Mouse (Mus musculus) liver, embryonic 15.5 days (tissue): ENCODE measurements around the gene Creld1. TPM values are rescaled to one million over a fixed set of nuclear protein-coding genes. Genes with fewer than 3 reads are reported as not detected.

ENCODE experiments used
- ATAC-seq: fragments of 200-750 bp; cut with Nextera tagmentation; 2 replicates; pipeline ENCODE4 v1.8.0; 2017; ENCODE audit warnings: moderate number of reproducible peaks, mild to moderate bottlenecking, moderate library complexity; ENCODE audit not compliant: insufficient read depth
- H3K27ac ChIP-seq: fragments of 300-500 bp; sonication (generic); replicated peaks from 2 replicates; pipeline ENCODE4 v1.5.1; 2015; ENCODE audit warnings: mild to moderate bottlenecking, inconsistent platforms
- H3K27me3 ChIP-seq: fragments of 300-500 bp; sonication (generic); 2 replicates; pipeline ENCODE4 v1.6.1; 2015; ENCODE audit warnings: mild to moderate bottlenecking, inconsistent platforms
- H3K36me3 ChIP-seq: fragments of 300-500 bp; sonication (generic); replicated peaks from 2 replicates; pipeline ENCODE4 v1.6.1; 2015; ENCODE audit warnings: moderate library complexity, mild to moderate bottlenecking, inconsistent platforms
- H3K4me1 ChIP-seq: fragments of 300-500 bp; sonication (generic); replicated peaks from 2 replicates; pipeline ENCODE4 v1.6.1; 2015; ENCODE audit warnings: inconsistent platforms
- H3K4me2 ChIP-seq: fragments of 300-500 bp; sonication (generic); 2 replicates; pipeline ENCODE4 v1.6.1; 2015; ENCODE audit warnings: moderate library complexity, mild to moderate bottlenecking, inconsistent platforms
- H3K4me3 ChIP-seq: fragments of 300-500 bp; sonication (generic); replicated peaks from 2 replicates; pipeline ENCODE4 v1.5.1; 2015; ENCODE audit warnings: mild to moderate bottlenecking, inconsistent platforms
- H3K9ac ChIP-seq: fragments of 300-500 bp; sonication (generic); 2 replicates; pipeline ENCODE4 v1.6.1; 2015; ENCODE audit warnings: moderate library complexity, mild to moderate bottlenecking, inconsistent platforms
- H3K9me3 ChIP-seq: fragments of 300-500 bp; sonication (generic); replicated peaks from 2 replicates; pipeline ENCODE4 v1.6.1; 2016; ENCODE audit warnings: inconsistent platforms
- WGBS: fragments of 180-500 bp; shearing (Covaris S2); methylation state at CpG from one replicate; pipeline ENCODE4 v1.1.7; 2015; ENCODE audit warnings: mixed read lengths; ENCODE audit not compliant: insufficient replicate concordance; 5-methylcytosine and 5-hydroxymethylcytosine counted together
- polyA plus RNA-seq: library from polyadenylated mRNA; unstranded; fragments of >200 nt; fragmentation: Nextera tagmentation; extraction: Ambion mirVana; gene quantifications from 2 replicates; pipeline ENCODE4 v1.2.1, GENCODE M21; 2015

The Creld1 gene
- polyA plus RNA-seq, 1 experiment from 2014 or later, result 7.1 TPM

DNA sequence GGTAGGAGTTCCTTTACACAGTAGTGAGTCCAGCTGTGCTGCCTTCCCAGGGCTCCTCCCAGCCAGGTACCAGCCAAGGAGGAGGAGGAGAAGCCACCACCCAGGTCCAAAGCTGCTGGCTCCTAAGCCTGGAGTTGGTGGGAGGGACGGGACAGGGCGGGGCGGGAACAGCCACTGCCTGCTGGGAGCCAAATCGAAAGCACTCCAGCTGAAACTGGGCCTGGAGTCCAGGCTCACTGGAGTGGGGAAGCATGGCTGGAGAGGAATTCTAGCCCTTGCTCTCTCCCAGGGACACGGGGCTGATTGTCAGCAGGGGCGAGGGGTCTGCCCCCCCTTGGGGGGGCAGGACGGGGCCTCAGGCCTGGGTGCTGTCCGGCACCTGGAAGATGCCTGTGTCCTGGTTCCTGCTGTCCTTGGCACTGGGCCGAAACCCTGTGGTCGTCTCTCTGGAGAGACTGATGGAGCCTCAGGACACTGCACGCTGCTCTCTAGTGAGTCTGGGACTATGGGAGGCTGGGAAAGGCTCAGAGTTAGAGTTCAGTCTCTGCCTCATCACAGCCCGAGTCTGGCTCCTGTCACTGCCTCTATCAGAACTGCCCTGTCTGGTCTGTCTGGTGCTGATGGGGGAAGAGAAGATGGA is 11.7 kb upstream of the Creld1 start, which contains the start of gene Il17rc:
Il17rc (plus strand) TSS at position 131 of the 640 bp plus-strand sequence.
- WGBS, result 52% methylated on average over 12 of the region's 12 CpGs

DNA sequence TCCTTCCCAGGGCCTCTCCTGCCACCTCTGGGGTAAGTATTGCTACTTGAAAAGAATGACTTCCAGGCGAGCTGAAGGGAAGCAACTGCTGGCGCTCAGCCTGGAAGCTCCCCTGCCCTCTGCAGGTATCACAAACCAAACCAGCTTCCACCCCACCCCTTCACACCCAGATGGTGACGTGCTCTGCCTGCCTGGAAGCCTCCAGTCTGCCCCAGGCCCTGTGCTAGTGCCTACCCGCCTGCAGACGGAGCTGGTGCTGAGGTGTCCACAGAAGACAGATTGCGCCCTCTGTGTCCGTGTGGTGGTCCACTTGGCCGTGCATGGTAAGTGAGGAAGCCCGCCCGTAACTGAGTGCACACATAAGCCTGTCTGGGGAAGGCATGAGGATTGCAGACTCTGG is 11.0 kb upstream of the Creld1 start:
- no peak overlapping the region for H3K27ac ChIP-seq
- no peak for ATAC-seq
- H3K36me3 ChIP-seq, result no peaks in the 10 kb centered on the region
- peak overlapping the region; percentile 52; the same call in 1 of the 2 replicates for H3K4me2 ChIP-seq
- peaks cover 23% of the 10 kb centered on the region for H3K4me1 ChIP-seq
- H3K27me3 ChIP-seq, result peaks cover 44% of the 10 kb centered on the region
- H3K9me3 ChIP-seq, result no peaks in the 10 kb centered on the region
- 56% methylated on average over 10 of the region's 10 CpGs for WGBS
- no peak overlapping the region for H3K4me3 ChIP-seq
- no peak overlapping the region for H3K9ac ChIP-seq

More for the DNA sequence above, 11.7 kb upstream of the Creld1 start, which contains the start of gene Il17rc:
- Histone ChIP-seq H3K27me3 (peaks cover 40% of the 10 kb centered on the region), H3K4me2 (peak within 1 kb of the TSS; percentile 52), H3K9ac (no peak within 1 kb of the TSS), H3K36me3 (no peaks in the 10 kb centered on the region), H3K9me3 (no peaks in the 10 kb centered on the region), H3K4me3 (peak within 1 kb of the TSS; percentile 34), H3K4me1 (peaks cover 23% of the 10 kb centered on the region), H3K27ac (0 out of 2 replicates have a peak within 1 kb of the TSS, but pooled peaks have one; percentile 16)
- no peak for ATAC-seq

DNA sequence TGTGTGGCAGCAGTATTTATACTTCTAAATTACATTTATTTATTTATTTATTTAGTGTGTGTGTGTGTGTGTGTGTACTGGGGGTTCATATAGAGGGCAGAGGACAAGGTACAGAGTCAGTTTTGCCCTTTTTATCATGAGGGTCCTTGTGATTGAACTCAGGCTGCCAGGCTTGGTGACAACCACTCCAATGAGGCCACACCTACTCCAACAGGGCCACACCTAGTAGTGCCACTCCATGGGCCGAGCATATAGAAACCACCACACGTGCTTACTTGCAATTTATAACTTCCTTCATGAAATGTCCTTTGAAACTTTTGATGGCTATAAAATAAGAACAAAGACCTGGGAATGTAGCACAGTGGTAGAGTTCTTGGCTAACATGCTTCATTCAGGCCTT is 9.9 kb upstream of the Creld1 start:
- no peak for ATAC-seq
- Histone ChIP-seq H3K4me1 (peaks cover 23% of the 10 kb centered on the region), H3K27ac (no peak overlapping the region), H3K4me3 (no peak overlapping the region), H3K4me2 (no peak overlapping the region), H3K9me3 (no peaks in the 10 kb centered on the region), H3K9ac (no peak overlapping the region), H3K27me3 (peaks cover 48% of the 10 kb centered on the region), H3K36me3 (no peaks in the 10 kb centered on the region)
- 35% methylated on average over 2 of the region's 2 CpGs for WGBS

DNA sequence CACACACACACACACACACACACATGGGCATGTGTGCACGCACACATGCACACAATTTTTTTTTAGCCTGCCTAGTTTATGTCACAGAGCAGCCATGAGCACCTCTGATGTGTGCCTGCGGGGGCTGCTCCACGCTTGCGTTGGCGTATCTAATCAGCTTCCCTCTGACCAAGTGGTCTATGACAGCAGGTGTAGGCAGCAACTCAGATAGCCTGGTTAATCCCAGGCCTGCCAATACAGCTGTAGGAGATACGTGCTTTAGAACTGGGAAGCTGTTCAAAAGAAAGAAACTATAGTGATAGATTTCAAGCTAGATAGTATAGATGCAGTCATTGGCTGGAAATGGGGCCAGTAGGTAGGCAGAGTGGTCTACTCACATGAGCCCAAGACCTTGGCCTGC is 9.4 kb upstream of the Creld1 start:
- no peak overlapping the region for H3K27ac ChIP-seq
- H3K9me3 ChIP-seq, result no peaks in the 10 kb centered on the region
- no peak for ATAC-seq
- peaks cover 48% of the 10 kb centered on the region for H3K27me3 ChIP-seq
- H3K4me2 ChIP-seq, result no peak overlapping the region
- no peaks in the 10 kb centered on the region for H3K36me3 ChIP-seq
- no peak overlapping the region for H3K4me3 ChIP-seq
- H3K4me1 ChIP-seq, result peaks cover 23% of the 10 kb centered on the region
- WGBS, result 56% methylated on average over 6 of the region's 6 CpGs
- no peak overlapping the region for H3K9ac ChIP-seq

DNA sequence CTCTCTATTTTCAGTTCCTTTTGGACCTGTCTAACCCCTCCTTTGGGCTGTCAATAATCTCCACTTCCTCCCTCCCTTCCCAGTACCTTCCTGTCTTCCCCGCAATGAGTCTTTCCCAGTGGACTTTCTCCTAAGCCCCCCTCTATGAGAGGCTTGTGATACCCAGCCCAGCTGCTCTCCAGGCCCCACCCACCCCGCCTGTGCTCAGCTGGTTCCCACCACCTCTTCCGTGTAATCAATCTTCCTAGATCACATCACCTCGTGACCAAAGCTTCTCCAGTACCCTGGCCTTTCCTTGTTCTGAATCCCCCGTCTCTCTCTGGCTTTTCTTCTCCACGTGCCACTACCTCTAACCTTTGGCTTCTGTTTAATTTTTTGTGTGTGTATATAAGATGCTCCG is 5.7 kb upstream of the Creld1 start:
- no peaks in the 10 kb centered on the region for H3K9me3 ChIP-seq
- H3K27ac ChIP-seq, result no peak overlapping the region
- H3K4me3 ChIP-seq, result no peak overlapping the region
- H3K4me2 ChIP-seq, result no peak overlapping the region
- H3K4me1 ChIP-seq, result peaks cover 7% of the 10 kb centered on the region
- 31% methylated on average over 7 of the region's 7 CpGs for WGBS
- no peaks in the 10 kb centered on the region for H3K36me3 ChIP-seq
- no peak overlapping the region for H3K9ac ChIP-seq
- H3K27me3 ChIP-seq, result peaks cover 51% of the 10 kb centered on the region
- ATAC-seq, result no peak

DNA sequence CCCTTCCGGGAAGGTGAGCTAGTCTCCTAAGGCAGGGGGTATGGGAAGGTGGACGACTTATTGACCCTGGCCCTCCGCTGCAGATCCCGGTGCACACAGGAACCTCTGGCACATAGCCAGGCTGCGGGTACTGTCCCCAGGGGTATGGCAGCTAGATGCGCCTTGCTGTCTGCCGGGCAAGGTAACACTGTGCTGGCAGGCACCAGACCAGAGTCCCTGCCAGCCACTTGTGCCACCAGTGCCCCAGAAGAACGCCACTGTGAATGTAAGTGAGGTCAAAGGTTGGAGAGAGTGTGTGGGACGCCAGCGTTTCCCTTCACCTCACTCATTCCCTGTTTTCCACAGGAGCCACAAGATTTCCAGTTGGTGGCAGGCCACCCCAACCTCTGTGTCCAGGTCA is 4.2 kb upstream of the Creld1 start:
- WGBS, result 66% methylated on average over 10 of the region's 10 CpGs
- no peak overlapping the region for H3K9ac ChIP-seq
- no peak overlapping the region for H3K4me2 ChIP-seq
- H3K27me3 ChIP-seq, result peaks cover 55% of the 10 kb centered on the region
- H3K4me3 ChIP-seq, result no peak overlapping the region
- H3K9me3 ChIP-seq, result no peaks in the 10 kb centered on the region
- H3K27ac ChIP-seq, result no peak overlapping the region
- H3K36me3 ChIP-seq, result no peaks in the 10 kb centered on the region
- ATAC-seq, result no peak
- peaks cover 19% of the 10 kb centered on the region for H3K4me1 ChIP-seq

DNA sequence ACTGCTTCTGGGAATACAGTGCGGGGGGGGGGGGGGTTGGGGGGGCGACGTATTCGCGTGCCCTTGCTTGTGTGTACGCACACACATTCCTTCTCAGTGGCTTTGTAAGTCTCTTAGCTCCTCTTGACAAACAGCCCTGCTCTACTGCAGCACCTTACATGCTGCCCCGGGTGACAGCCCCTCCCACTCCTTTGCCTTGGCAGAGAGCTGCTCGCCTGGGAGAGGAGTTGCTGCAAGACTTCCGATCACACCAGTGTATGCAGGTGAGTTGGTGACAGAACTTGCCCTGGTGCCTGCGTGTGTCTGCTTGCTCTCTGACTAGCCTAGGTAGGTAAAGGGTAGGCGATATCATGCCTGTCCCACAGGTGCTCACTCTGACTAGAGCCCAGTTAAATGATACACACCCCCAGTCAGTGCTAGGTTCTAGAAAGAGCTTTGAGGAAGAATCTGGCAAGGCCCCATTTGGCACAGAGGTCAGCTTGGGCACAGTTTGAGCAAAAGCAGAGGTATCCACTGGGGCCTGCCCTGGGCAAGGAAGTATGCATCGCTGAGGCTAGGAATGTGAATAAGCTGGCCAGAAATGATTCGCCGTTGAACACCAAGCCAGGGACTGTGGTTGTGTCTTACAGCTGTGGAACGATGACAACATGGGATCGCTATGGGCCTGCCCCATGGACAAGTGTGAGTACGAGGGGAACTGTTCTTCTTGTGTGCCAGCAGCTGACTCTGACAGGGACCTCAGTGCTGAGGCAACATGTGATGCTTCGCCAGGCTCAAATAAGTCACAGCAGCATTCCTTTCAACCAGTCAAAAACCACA is 2.3 kb upstream of the Creld1 start:
- peaks cover 52% of the 10 kb centered on the region for H3K27me3 ChIP-seq
- H3K9me3 ChIP-seq, result no peaks in the 10 kb centered on the region
- no peak overlapping the region for H3K9ac ChIP-seq
- ATAC-seq, result no peak
- no peak overlapping the region for H3K4me3 ChIP-seq
- WGBS, result 60% methylated on average over 18 of the region's 18 CpGs
- H3K27ac ChIP-seq, result no peak overlapping the region
- peaks cover 28% of the 10 kb centered on the region for H3K4me1 ChIP-seq
- no peak overlapping the region for H3K4me2 ChIP-seq
- no peaks in the 10 kb centered on the region for H3K36me3 ChIP-seq

DNA sequence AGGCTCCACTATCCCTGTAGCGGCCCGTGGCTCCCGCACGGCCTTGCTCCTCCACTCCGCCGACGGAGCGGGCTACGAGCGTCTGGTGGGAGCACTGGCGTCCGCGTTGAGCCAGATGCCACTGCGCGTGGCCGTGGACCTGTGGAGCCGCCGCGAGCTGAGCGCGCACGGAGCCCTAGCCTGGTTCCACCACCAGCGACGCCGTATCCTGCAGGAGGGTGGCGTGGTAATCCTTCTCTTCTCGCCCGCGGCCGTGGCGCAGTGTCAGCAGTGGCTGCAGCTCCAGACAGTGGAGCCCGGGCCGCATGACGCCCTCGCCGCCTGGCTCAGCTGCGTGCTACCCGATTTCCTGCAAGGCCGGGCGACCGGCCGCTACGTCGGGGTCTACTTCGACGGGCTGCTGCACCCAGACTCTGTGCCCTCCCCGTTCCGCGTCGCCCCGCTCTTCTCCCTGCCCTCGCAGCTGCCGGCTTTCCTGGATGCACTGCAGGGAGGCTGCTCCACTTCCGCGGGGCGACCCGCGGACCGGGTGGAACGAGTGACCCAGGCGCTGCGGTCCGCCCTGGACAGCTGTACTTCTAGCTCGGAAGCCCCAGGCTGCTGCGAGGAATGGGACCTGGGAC is 509 bp upstream of the Creld1 start:
- no peaks in the 10 kb centered on the region for H3K9me3 ChIP-seq
- H3K36me3 ChIP-seq, result no peaks in the 10 kb centered on the region
- H3K4me2 ChIP-seq, result peak overlapping the region; percentile 99
- peaks cover 39% of the 10 kb centered on the region for H3K27me3 ChIP-seq
- H3K4me1 ChIP-seq, result peaks cover 38% of the 10 kb centered on the region
- H3K4me3 ChIP-seq, result peak overlapping the region; percentile 73
- WGBS, result under 1% methylated on average over 65 of the region's 65 CpGs
- H3K27ac ChIP-seq, result peak overlapping the region; percentile 69
- ATAC-seq, result peak; percentile 47
- peak overlapping the region; percentile 61 for H3K9ac ChIP-seq

DNA sequence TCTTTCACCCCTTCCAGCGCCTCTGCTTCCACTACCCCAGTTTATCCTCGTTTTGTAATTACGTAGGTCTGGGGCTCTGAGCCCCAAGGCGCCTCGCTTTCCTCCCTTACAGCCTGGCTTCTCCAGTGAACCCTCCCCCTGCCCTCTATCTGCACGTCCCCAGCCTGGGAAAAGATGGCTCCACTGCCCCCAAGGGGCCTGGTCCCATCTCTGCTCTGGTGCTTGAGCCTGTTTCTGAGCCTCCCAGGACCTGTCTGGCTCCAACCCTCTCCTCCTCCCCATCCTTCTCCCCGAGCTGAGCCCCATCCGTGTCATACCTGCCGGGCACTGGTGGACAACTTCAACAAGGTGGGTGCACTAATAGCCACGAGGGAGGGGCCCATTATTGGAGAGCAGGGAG is 632 bp downstream of the Creld1 start:
- H3K4me2 ChIP-seq, result peak overlapping the region; percentile 99
- H3K27me3 ChIP-seq, result peaks cover 38% of the 10 kb centered on the region
- H3K27ac ChIP-seq, result peak overlapping the region; percentile 68
- H3K36me3 ChIP-seq, result no peaks in the 10 kb centered on the region
- WGBS, result 10% methylated on average over 10 of the region's 10 CpGs
- peak overlapping the region; percentile 70 for H3K9ac ChIP-seq
- H3K4me1 ChIP-seq, result peaks cover 41% of the 10 kb centered on the region
- no peaks in the 10 kb centered on the region for H3K9me3 ChIP-seq
- H3K4me3 ChIP-seq, result peak overlapping the region; percentile 73
- ATAC-seq, result no peak

DNA sequence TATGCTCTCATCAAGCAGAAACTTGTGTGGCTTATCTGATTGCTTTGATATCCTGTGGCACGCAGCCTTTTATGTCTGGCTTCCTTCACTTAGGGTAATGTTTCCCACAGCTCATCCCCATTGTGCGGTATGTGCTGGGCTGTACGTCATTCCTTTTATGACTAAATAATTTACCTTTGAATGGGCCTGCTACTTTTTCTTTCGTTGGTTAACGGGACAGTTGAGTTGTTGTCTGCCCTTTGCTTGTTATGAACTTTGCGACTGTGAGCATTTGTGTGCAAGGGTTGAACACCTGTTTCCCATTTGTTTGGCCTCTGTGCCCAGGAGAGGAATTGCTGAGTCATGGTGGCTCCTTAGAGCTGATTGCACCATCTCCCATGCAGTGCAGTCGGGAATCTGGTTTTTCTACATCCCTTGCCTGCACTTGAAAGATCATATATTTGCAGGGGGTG is 4.1 kb downstream of the Creld1 start:
- no peaks in the 10 kb centered on the region for H3K36me3 ChIP-seq
- H3K27ac ChIP-seq, result no peak overlapping the region
- no peaks in the 10 kb centered on the region for H3K9me3 ChIP-seq
- H3K9ac ChIP-seq, result no peak overlapping the region
- H3K4me1 ChIP-seq, result peaks cover 36% of the 10 kb centered on the region
- H3K4me2 ChIP-seq, result no peak overlapping the region
- 41% methylated on average over 7 of the region's 7 CpGs for WGBS
- H3K27me3 ChIP-seq, result peaks cover 7% of the 10 kb centered on the region
- ATAC-seq, result no peak
- no peak overlapping the region for H3K4me3 ChIP-seq

DNA sequence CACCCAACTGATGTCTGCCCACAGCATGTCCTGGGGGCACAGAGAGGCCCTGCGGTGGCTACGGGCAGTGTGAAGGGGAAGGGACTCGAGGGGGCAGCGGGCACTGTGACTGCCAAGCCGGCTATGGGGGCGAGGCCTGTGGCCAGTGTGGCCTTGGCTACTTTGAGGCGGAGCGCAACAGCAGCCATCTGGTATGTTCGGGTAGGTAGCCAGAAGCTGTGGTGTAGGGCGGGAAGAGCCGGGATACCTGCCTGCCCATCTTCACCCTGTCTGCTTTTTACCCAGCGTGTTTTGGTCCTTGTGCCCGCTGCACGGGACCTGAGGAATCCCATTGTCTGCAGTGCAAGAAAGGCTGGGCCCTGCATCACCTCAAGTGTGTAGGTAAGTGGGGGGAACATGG is 6.3 kb downstream of the Creld1 start:
- H3K9me3 ChIP-seq, result no peaks in the 10 kb centered on the region
- H3K27me3 ChIP-seq, result peaks cover 3% of the 10 kb centered on the region
- no peak for ATAC-seq
- WGBS, result 78% methylated on average over 14 of the region's 14 CpGs
- H3K27ac ChIP-seq, result no peak overlapping the region
- H3K4me3 ChIP-seq, result no peak overlapping the region
- no peak overlapping the region for H3K4me2 ChIP-seq
- peaks cover 26% of the 10 kb centered on the region for H3K4me1 ChIP-seq
- no peaks in the 10 kb centered on the region for H3K36me3 ChIP-seq
- no peak overlapping the region for H3K9ac ChIP-seq
